Mouse (Mus musculus) small intestine, adult 2 months (tissue): ENCODE data around the gene Cd52.

Experiments
- CTCF ChIP-seq: fragments of 200-500 bp; IDR thresholded peaks from 2 replicates; pipeline ENCODE4 v1.5.1; 2012; ENCODE audit warnings: low read depth, mild to moderate bottlenecking, control low read depth, inconsistent platforms, low read length, moderate library complexity, mixed read lengths; ENCODE audit not compliant: insufficient replicate concordance, insufficient read length; ENCODE audit errors: extremely low read depth
- POLR2A ChIP-seq: fragments of 200-500 bp; IDR thresholded peaks from 2 replicates; pipeline ENCODE4 v1.6.1; 2012; ENCODE audit warnings: low read depth, mild to moderate bottlenecking, control low read depth, inconsistent platforms, low read length, moderate library complexity

- peak; percentile 83; the same call in 1 of the 2 replicates for TF ChIP-seq CTCF
- TF ChIP-seq POLR2A = no peak
Measured at GRCm38 (mm10) chr4:134087412-134087811, 7.5 kb downstream of the Cd52 start.
